Mouse (Mus musculus) erythroid progenitor cell, adult 5-6 weeks (primary cell): ENCODE results near the gene Rnf113a2. TPM values are rescaled to one million over a fixed set of nuclear protein-coding genes. Genes with fewer than 3 reads are reported as not detected.

Experiments used
- total RNA-seq, 2 experiments: library from RNA; stranded (forward) in 1 of 2; stranded (reverse) in 1 of 2; fragments of 150-400 nt in 1 of 2; fragments of 186-747, 209-891 nt in 1 of 2; gene quantifications; 2 replicates each; pipeline versions ENCODE4 v1.2.3 to v1.2.4; 2015 to 2017; ENCODE audit warnings: low replicate concordance in 2 of 2

Rnf113a2 gene
- total RNA-seq, 2 experiments from 2014 or later = 14.8 to 29.8 TPM

Other genes with a start within 250 kb of the Rnf113a2 start
- gene Elmsan1, start 198.3 kb upstream of the Rnf113a2 start, total RNA-seq (2015; ENCODE audit: low replicate concordance) = 20.9 and 23.5 TPM in 2 replicates
- gene Elmsan1, start 198.3 kb upstream of the Rnf113a2 start, total RNA-seq (2017; ENCODE audit: low replicate concordance) = 29.0 and 51.1 TPM in 2 replicates
- 8.4 and 12.6 TPM in 2 replicates for gene Ptgr2, start 132.0 kb upstream of the Rnf113a2 start, total RNA-seq (2015; ENCODE audit: low replicate concordance)
- gene Ptgr2, start 132.0 kb upstream of the Rnf113a2 start, total RNA-seq (2017; ENCODE audit: low replicate concordance) = 29.3 and 32.6 TPM in 2 replicates
- gene Zfp410, start 100.3 kb upstream of the Rnf113a2 start, total RNA-seq (2015; ENCODE audit: low replicate concordance) = 54.1 and 72.5 TPM in 2 replicates
- 63.2 and 85.4 TPM in 2 replicates for gene Zfp410, start 100.3 kb upstream of the Rnf113a2 start, total RNA-seq (2017; ENCODE audit: low replicate concordance)
- gene Coq6, start 55.5 kb upstream of the Rnf113a2 start, total RNA-seq (2015; ENCODE audit: low replicate concordance) = 17.2 and 19.5 TPM in 2 replicates
- gene Coq6, start 55.5 kb upstream of the Rnf113a2 start, total RNA-seq (2017; ENCODE audit: low replicate concordance) = 5.6 and 14.4 TPM in 2 replicates
- gene Fam161b, start 55.4 kb upstream of the Rnf113a2 start, total RNA-seq (2015; ENCODE audit: low replicate concordance) = 2.9 TPM in 1 of 2 replicates, not detected in the other
- 3.6 and 3.7 TPM in 2 replicates for gene Fam161b, start 55.4 kb upstream of the Rnf113a2 start, total RNA-seq (2017; ENCODE audit: low replicate concordance)
- gene Entpd5, start 8.2 kb upstream of the Rnf113a2 start, total RNA-seq (2015; ENCODE audit: low replicate concordance) = 8.6 and 17.2 TPM in 2 replicates
- gene Entpd5, start 8.2 kb upstream of the Rnf113a2 start, total RNA-seq (2017; ENCODE audit: low replicate concordance) = 4.8 and 9.2 TPM in 2 replicates
- not detected in 2 replicates for gene Bbof1, start 8.1 kb upstream of the Rnf113a2 start, total RNA-seq (2015; ENCODE audit: low replicate concordance)
- 2.6 and 9.1 TPM in 2 replicates for gene Bbof1, start 8.1 kb upstream of the Rnf113a2 start, total RNA-seq (2017; ENCODE audit: low replicate concordance)
- gene Aldh6a1, start 33.8 kb downstream of the Rnf113a2 start, total RNA-seq (2015; ENCODE audit: low replicate concordance) = 4.2 and 6.8 TPM in 2 replicates
- gene Aldh6a1, start 33.8 kb downstream of the Rnf113a2 start, total RNA-seq (2017; ENCODE audit: low replicate concordance) = 2.6 and 7.5 TPM in 2 replicates
- gene Lin52, start 34.2 kb downstream of the Rnf113a2 start, total RNA-seq (2015; ENCODE audit: low replicate concordance) = 19.8 and 41.1 TPM in 2 replicates
- 22.0 and 26.2 TPM in 2 replicates for gene Lin52, start 34.2 kb downstream of the Rnf113a2 start, total RNA-seq (2017; ENCODE audit: low replicate concordance)
- gene Vsx2, start 152.6 kb downstream of the Rnf113a2 start, total RNA-seq (2015; ENCODE audit: low replicate concordance) = not detected in 2 replicates
- gene Vsx2, start 152.6 kb downstream of the Rnf113a2 start, total RNA-seq (2017; ENCODE audit: low replicate concordance) = not detected in 2 replicates
- gene Abcd4, start 200.2 kb downstream of the Rnf113a2 start, total RNA-seq (2015; ENCODE audit: low replicate concordance) = 0.72 TPM in 1 of 2 replicates, not detected in the other
- gene Abcd4, start 200.2 kb downstream of the Rnf113a2 start, total RNA-seq (2017; ENCODE audit: low replicate concordance) = 0.77 TPM in 1 of 2 replicates, not detected in the other
- not detected in 2 replicates for gene Vrtn, start 223.8 kb downstream of the Rnf113a2 start, total RNA-seq (2015; ENCODE audit: low replicate concordance)
- not detected in 2 replicates for gene Vrtn, start 223.8 kb downstream of the Rnf113a2 start, total RNA-seq (2017; ENCODE audit: low replicate concordance)